30 mouse cellular contexts compared by ENCODE assay signal in genomic region chr10:58614601-58615000, GRCm38 (mm10).
A peak's percentile ranks its signal among the peaks of the same experiment; 100 is the strongest.
DNase-seq lines count a peak whose midpoint lies in the region; ATAC-seq lines count a peak whose summit lies in the region.
"Had no signal": no experiment of that assay in that cellular context is flagged by ENCODE, and none has a peak within 500 bp of the region (broad histone marks: within the 10 kb centered on the region; RNA-seq: fewer than 3 reads in every experiment).

No protein-coding gene starts in this region.

- H3K9me3 ChIP-seq in stomach, embryonic 15.5 days, result no peaks in the 10 kb centered on the region
- no peaks in the 10 kb centered on the region for H3K9me3 ChIP-seq in forebrain, embryonic 13.5 days (replicated peaks)
- H3K9me3 ChIP-seq: embryonic facial prominence, embryonic 15.5 days; forebrain, embryonic 12.5 days; G1E; heart, embryonic 12.5 days; heart, embryonic 15.5 days had no signal

- no peak overlapping the region for H3K9ac ChIP-seq in stomach, embryonic 15.5 days
- no peak overlapping the region for H3K9ac ChIP-seq in forebrain, embryonic 13.5 days
- H3K9ac ChIP-seq: embryonic facial prominence, embryonic 15.5 days; forebrain, embryonic 12.5 days; heart, embryonic 12.5 days; heart, embryonic 15.5 days; hindbrain, embryonic 14.5 days had no signal

- H3K27ac ChIP-seq in stomach, embryonic 15.5 days, result peak overlapping the region; percentile 59; the same call in 1 of the 2 replicates
- H3K27ac ChIP-seq in forebrain, embryonic 13.5 days, result no peak overlapping the region
- H3K27ac ChIP-seq: embryonic facial prominence, embryonic 15.5 days; forebrain, embryonic 12.5 days; heart, embryonic 15.5 days; hindbrain, embryonic 14.5 days; hindbrain, postnatal 0 days had no signal

- no peaks in the 10 kb centered on the region for H3K4me1 ChIP-seq in stomach, embryonic 15.5 days
- H3K4me1 ChIP-seq in forebrain, embryonic 13.5 days, result no peaks in the 10 kb centered on the region
- H3K4me1 ChIP-seq: forebrain, embryonic 12.5 days; heart, embryonic 12.5 days; heart, embryonic 15.5 days had no signal

- ATAC-seq in stomach, embryonic 15.5 days (ENCODE audit: insufficient read depth, low FRiP score, low read depth), result peak; percentile 46; the same call in 1 of the 2 replicates
- no peak for ATAC-seq in activated CD4-positive, CD25-positive, alpha-beta regulatory T cell, adult 4 months
- no peak for ATAC-seq in forebrain, embryonic 13.5 days
- ATAC-seq: forebrain, embryonic 16.5 days; hindbrain, postnatal 0 days; inflammation-experienced regulatory T-cells, adult 6 months; intestine, embryonic 16.5 days; Patski had no signal

- no peak overlapping the region for H3K4me2 ChIP-seq in stomach, embryonic 15.5 days
- H3K4me2 ChIP-seq in forebrain, embryonic 13.5 days, result no peak overlapping the region
- H3K4me2 ChIP-seq: embryonic facial prominence, embryonic 15.5 days; forebrain, embryonic 12.5 days; heart, embryonic 12.5 days; heart, embryonic 15.5 days; hindbrain, embryonic 14.5 days had no signal

- H3K27me3 ChIP-seq in stomach, embryonic 15.5 days (replicated peaks), result no peaks in the 10 kb centered on the region
- no peaks in the 10 kb centered on the region for H3K27me3 ChIP-seq in forebrain, embryonic 13.5 days
- H3K27me3 ChIP-seq: embryonic facial prominence, embryonic 15.5 days; forebrain, embryonic 12.5 days; heart, embryonic 15.5 days; Patski had no signal

- 78% methylated on average over 6 of the region's 6 CpGs for WGBS in stomach, embryonic 15.5 days
- 93% methylated on average over 6 of the region's 6 CpGs for WGBS in forebrain, embryonic 13.5 days

- DNase-seq in urinary bladder, adult 18-20 months (ENCODE audit: low spot score in 2 of 2), result peak; percentile 44 to 78
- no peak for DNase-seq in urinary bladder, postnatal 10 days (ENCODE audit: low spot score)
- peak; percentile 32 for DNase-seq in urinary bladder, adult 2 months (ENCODE audit: low spot score)
- DNase-seq in urinary bladder, postnatal 36 days (ENCODE audit: low spot score in 2 of 2), result peak; percentile 60 to 72
- no peak for DNase-seq in gastrocnemius, postnatal 25 days
- DNase-seq: adrenal gland, adult 2 months; adrenal gland, postnatal 14 days; B cell, adult 2 months; cerebellum, adult 11-12 months; cerebellum, adult 8-10 months; cerebellum, postnatal 10 days; cerebellum, postnatal 36 days; embryo, embryonic 11 days; gastrocnemius, postnatal 14 days; heart, postnatal 14 days; heart, postnatal 4 days had no signal

- H3K36me3 ChIP-seq in stomach, embryonic 15.5 days, result no peaks in the 10 kb centered on the region
- H3K36me3 ChIP-seq in forebrain, embryonic 13.5 days (ENCODE audit: poor library complexity, severe bottlenecking), result no peaks in the 10 kb centered on the region
- H3K36me3 ChIP-seq: embryonic facial prominence, embryonic 15.5 days; forebrain, embryonic 12.5 days; G1E; heart, embryonic 12.5 days; heart, embryonic 15.5 days had no signal

- H3K4me3 ChIP-seq in stomach, embryonic 15.5 days (replicated peaks), result no peak overlapping the region
- no peak overlapping the region for H3K4me3 ChIP-seq in forebrain, embryonic 13.5 days
- H3K4me3 ChIP-seq: embryonic facial prominence, embryonic 15.5 days; forebrain, embryonic 12.5 days; heart, embryonic 12.5 days; heart, embryonic 15.5 days had no signal

Comparison
In these comparisons a context has a peak if more than half of its experiments do, and no peak if none do; other contexts are left out.
1. DNase-seq: peak in urinary bladder, adult 18-20 months (2 of 2), urinary bladder, adult 2 months (single experiment) and urinary bladder, postnatal 36 days (2 of 2); none in urinary bladder, postnatal 10 days (single experiment) and gastrocnemius, postnatal 25 days (single experiment).